Mouse (Mus musculus) MEL (cell line): ENCODE measurements around the gene Efna3. TPM values are rescaled to one million over a fixed set of nuclear protein-coding genes. Genes with fewer than 3 reads are reported as not detected.

Source experiments
- DNase-seq: peaks from one replicate; pipeline ENCODE4 v3.0.0; 2011; ENCODE audit warnings: low read depth, low spot score
- H3K27ac ChIP-seq: 2 replicates; pipeline ENCODE4 v1.5.1; 2012; ENCODE audit warnings: low read depth, mild to moderate bottlenecking, control low read depth, low read length, moderate library complexity; ENCODE audit not compliant: control insufficient read depth
- H3K27me3 ChIP-seq, 2 experiments: fragments of 150-350 bp in 1 of 2; sonication (generic) in 1 of 2; 2 replicates each; pipeline ENCODE4 v1.6.1; 2012; ENCODE audit warnings: low read length in 2 of 2, mild to moderate bottlenecking in 2 of 2, improper control_type of control experiment in 1 of 2, moderate library complexity in 1 of 2; ENCODE audit not compliant: insufficient read depth in 2 of 2, control insufficient read depth in 1 of 2
- H3K36me3 ChIP-seq, 2 experiments: 2 replicates each; pipeline ENCODE4 v1.6.1; 2012 to 2014; ENCODE audit warnings: low read length in 2 of 2, improper control_type of control experiment in 1 of 2, inconsistent platforms in 1 of 2, mild to moderate bottlenecking in 1 of 2; ENCODE audit not compliant: insufficient read depth in 2 of 2, control insufficient read depth in 1 of 2
- H3K4me1 ChIP-seq, 2 experiments: fragments of 150-350 bp in 1 of 2; sonication (generic) in 1 of 2; 2 replicates each; pipeline ENCODE4 v1.6.1; 2012; ENCODE audit warnings: low read length in 2 of 2, improper control_type of control experiment in 1 of 2, mild to moderate bottlenecking in 1 of 2; ENCODE audit not compliant: insufficient read depth in 2 of 2, control insufficient read depth in 1 of 2
- H3K4me3 ChIP-seq, 2 experiments: fragments of 150-350 bp in 1 of 2; sonication (generic) in 1 of 2; 2 replicates each; pipeline ENCODE4 v1.5.1; 2012; ENCODE audit warnings: low read depth in 2 of 2, low read length in 2 of 2, mild to moderate bottlenecking in 2 of 2, moderate library complexity in 2 of 2, control low read depth in 1 of 2, improper control_type of control experiment in 1 of 2; ENCODE audit not compliant: control insufficient read depth in 1 of 2, insufficient read depth in 1 of 2
- H3K79me2 ChIP-seq: 2 replicates; pipeline ENCODE4 v1.6.1; 2012; ENCODE audit warnings: mild to moderate bottlenecking, low read length, moderate library complexity; ENCODE audit not compliant: control insufficient read depth, poor library complexity, insufficient read depth
- H3K9ac ChIP-seq: 2 replicates; pipeline ENCODE4 v1.6.1; 2012; ENCODE audit warnings: low read depth, mild to moderate bottlenecking, control low read depth, low read length, moderate library complexity; ENCODE audit not compliant: control insufficient read depth, poor library complexity, severe bottlenecking
- H3K9me3 ChIP-seq: fragments of 150-350 bp; sonication (generic); replicated peaks from 2 replicates; pipeline ENCODE4 v1.6.1; 2012; ENCODE audit warnings: mild to moderate bottlenecking, low read length, improper control_type of control experiment, moderate library complexity; ENCODE audit not compliant: insufficient read depth
- BHLHE40 ChIP-seq: IDR thresholded peaks from 2 replicates; pipeline ENCODE4 v1.6.1; 2012; ENCODE audit warnings: low read depth, mild to moderate bottlenecking, inconsistent platforms, low read length, improper control_type of control experiment, borderline replicate concordance
- CHD1 ChIP-seq: IDR thresholded peaks from 2 replicates; pipeline ENCODE4 v1.6.1; 2012; ENCODE audit warnings: low read depth, mild to moderate bottlenecking, inconsistent platforms, low read length, improper control_type of control experiment
- CTCF ChIP-seq, 3 experiments: IDR thresholded peaks in 2 of 3; conservative IDR thresholded peaks in 1 of 3; 2 replicates each; pipeline ENCODE4 v1.5.1; 2011 to 2012; ENCODE audit warnings: low read length in 3 of 3, low read depth in 2 of 3, mild to moderate bottlenecking in 2 of 3, improper control_type of control experiment in 1 of 3, inconsistent platforms in 1 of 3, mixed read lengths in 1 of 3, moderate library complexity in 1 of 3; ENCODE audit not compliant: control insufficient read depth in 1 of 3, insufficient read depth in 1 of 3, poor library complexity in 1 of 3, severe bottlenecking in 1 of 3
- E2F4 ChIP-seq: IDR thresholded peaks from 2 replicates; pipeline ENCODE4 v1.6.1; 2011; ENCODE audit warnings: low read depth, low read length, improper control_type of control experiment, borderline replicate concordance
- ELF1 ChIP-seq: IDR thresholded peaks from 2 replicates; pipeline ENCODE4 v1.6.1; 2014; ENCODE audit warnings: low read depth, mild to moderate bottlenecking, inconsistent platforms, low read length, improper control_type of control experiment, moderate library complexity
- GABPA ChIP-seq: IDR thresholded peaks from 2 replicates; pipeline ENCODE4 v1.6.1; 2012; ENCODE audit warnings: low read depth, mild to moderate bottlenecking, inconsistent platforms, low read length, improper control_type of control experiment, moderate library complexity
- HCFC1 ChIP-seq: IDR thresholded peaks from 2 replicates; pipeline ENCODE4 v1.6.1; 2012; ENCODE audit warnings: low read depth, mild to moderate bottlenecking, inconsistent platforms, low read length, improper control_type of control experiment, moderate library complexity
- KAT2A ChIP-seq: conservative IDR thresholded peaks from 2 replicates; pipeline ENCODE4 v1.6.1; 2012; ENCODE audit warnings: low read depth, low read length, improper control_type of control experiment, inconsistent platforms
- MAFK ChIP-seq: IDR thresholded peaks from 2 replicates; pipeline ENCODE4 v1.6.1; 2011; ENCODE audit warnings: low read depth, mild to moderate bottlenecking, low read length, improper control_type of control experiment, borderline replicate concordance
- MEF2A ChIP-seq: IDR thresholded peaks from 2 replicates; pipeline ENCODE4 v1.6.1; 2014; ENCODE audit warnings: low read depth, mild to moderate bottlenecking, inconsistent platforms, low read length, improper control_type of control experiment; ENCODE audit not compliant: poor library complexity, insufficient replicate concordance, severe bottlenecking; ENCODE audit errors: extremely low read depth
- MXI1 ChIP-seq: IDR thresholded peaks from 2 replicates; pipeline ENCODE4 v1.6.1; 2011; ENCODE audit warnings: mild to moderate bottlenecking, low read depth, low read length, improper control_type of control experiment
- MYB ChIP-seq: IDR thresholded peaks from 2 replicates; pipeline ENCODE4 v1.6.1; 2011; ENCODE audit warnings: mild to moderate bottlenecking, low read depth, low read length, improper control_type of control experiment
- NELFE ChIP-seq: IDR thresholded peaks from 2 replicates; pipeline ENCODE4 v1.6.1; 2011; ENCODE audit warnings: low read depth, low read length, improper control_type of control experiment
- POLR2AphosphoS5 ChIP-seq: IDR thresholded peaks from 2 replicates; pipeline ENCODE4 v1.6.1; 2012; ENCODE audit warnings: low read depth, borderline replicate concordance, mild to moderate bottlenecking, inconsistent platforms, low read length, moderate library complexity, mixed read lengths
- SIN3A ChIP-seq: IDR thresholded peaks from 2 replicates; pipeline ENCODE4 v1.6.1; 2012; ENCODE audit warnings: low read length, improper control_type of control experiment, inconsistent platforms
- SMC3 ChIP-seq: IDR thresholded peaks from 2 replicates; pipeline ENCODE4 v1.6.1; 2011; ENCODE audit warnings: low read depth, low read length, improper control_type of control experiment
- TBP ChIP-seq: IDR thresholded peaks from 2 replicates; pipeline ENCODE4 v1.8.0; 2011; ENCODE audit warnings: low read depth, low read length, improper control_type of control experiment
- UBTF ChIP-seq: IDR thresholded peaks from 2 replicates; pipeline ENCODE4 v1.6.1; 2012; ENCODE audit warnings: low read depth, mild to moderate bottlenecking, inconsistent platforms, low read length, improper control_type of control experiment, moderate library complexity, borderline replicate concordance; ENCODE audit not compliant: insufficient read depth
- USF2 ChIP-seq, 2 experiments: IDR thresholded peaks; 2 replicates each; pipeline ENCODE4 v1.6.1; 2011 to 2012; ENCODE audit warnings: improper control_type of control experiment in 2 of 2, low read length in 2 of 2, borderline replicate concordance in 1 of 2, inconsistent platforms in 1 of 2, low read depth in 1 of 2, mild to moderate bottlenecking in 1 of 2; ENCODE audit not compliant: insufficient read depth in 1 of 2
- ZKSCAN1 ChIP-seq: IDR thresholded peaks from 2 replicates; pipeline ENCODE4 v1.6.1; 2012; ENCODE audit warnings: low read depth, mild to moderate bottlenecking, inconsistent platforms, low read length, improper control_type of control experiment, moderate library complexity
- ZMIZ1 ChIP-seq: IDR thresholded peaks from 2 replicates; pipeline ENCODE4 v1.6.1; 2012; ENCODE audit warnings: low read depth, mild to moderate bottlenecking, inconsistent platforms, low read length, improper control_type of control experiment, moderate library complexity
- polyA plus RNA-seq, 2 experiments: library from polyadenylated mRNA; stranded (reverse) in 1 of 2; unstranded in 1 of 2; fragments of >175 nt in 1 of 2; fragments of >200 nt in 1 of 2; gene quantifications; 2 replicates each; pipeline versions ENCODE4 v1.2.1 to v1.2.4; 2012; ENCODE audit warnings: low replicate concordance in 2 of 2, low read depth in 1 of 2; ENCODE audit not compliant: insufficient read length in 2 of 2, insufficient read depth in 1 of 2, missing spikeins in 1 of 2
- total RNA-seq: library from RNA; depleted of rRNA; stranded (reverse); fragments of 300-350 nt; gene quantifications from 2 replicates; pipeline ENCODE4 v1.2.3, GENCODE M21; 2012

Efna3 gene
- total and polyA plus RNA-seq, 3 experiments, result 0.54 to 1.2 TPM; not detected in 1

- Histone ChIP-seq H3K36me3 (peaks cover 0 to 5% of the 10 kb centered on the region in 2 experiments; a peak in 2 of 4 replicates), H3K4me3 (peak overlapping the region; percentile 33 to 41; a peak in 3 of 4 replicates)
Observed at GRCm38 (mm10) chr3:89300071-89300470, 22.7 kb downstream of the Efna3 start.

GRCm38 (mm10) chr3:89299499-89299898 lies 23.3 kb downstream of the Efna3 start:
- no peaks in the 10 kb centered on the region for H3K79me2 ChIP-seq
- no peaks in the 10 kb centered on the region for H3K9me3 ChIP-seq
- no peaks in the 10 kb centered on the region; a peak in 2 of 4 replicates for H3K27me3 ChIP-seq
- H3K27ac ChIP-seq, result no peak overlapping the region
- peak; percentile 71 for DNase-seq
- H3K9ac ChIP-seq, result peak overlapping the region; percentile 37
- peaks cover 0 to 5% of the 10 kb centered on the region in 2 experiments; a peak in 2 of 4 replicates for H3K36me3 ChIP-seq
- TF ChIP-seq HCFC1 (0 out of 2 replicates have a peak, but pooled peaks have one; percentile 23), TBP (0 out of 2 replicates have a peak, but pooled peaks have one; percentile 29), MYB (no peak), SIN3A (no peak; the same call in 1 of the 2 replicates), BHLHE40 (no peak), CTCF (IDR thresholded peaks at IDR 0.05 in 2 of 3, conservative IDR thresholded peaks at IDR 0.05 in 1 of 3; ENCODE audit: control insufficient read depth in 1 of 3, insufficient read depth in 1 of 3, low read depth in 2 of 3, low read length in 3 of 3, poor library complexity in 1 of 3, severe bottlenecking in 1 of 3) (peak in 2 of 3 experiments; percentile 8 to 16; a peak in 1 of 6 replicates), UBTF (0 out of 2 replicates have a peak, but pooled peaks have one; percentile 34)
- H3K4me3 ChIP-seq, result peak overlapping the region; percentile 33 to 41
- peaks cover 3 to 12% of the 10 kb centered on the region in 2 experiments; a peak in 3 of 4 replicates for H3K4me1 ChIP-seq

More at GRCm38 (mm10) chr3:89300071-89300470, 22.7 kb downstream of the Efna3 start:
- Histone ChIP-seq H3K27me3 (peaks cover 0 to 3% of the 10 kb centered on the region in 2 experiments; a peak in 2 of 4 replicates), H3K79me2 (no peaks in the 10 kb centered on the region), H3K9me3 (no peaks in the 10 kb centered on the region), H3K9ac (no peak overlapping the region; the same call in 1 of the 2 replicates), H3K27ac (no peak overlapping the region), H3K4me1 (peaks cover 3 to 12% of the 10 kb centered on the region in 2 experiments; a peak in 3 of 4 replicates)
- DNase-seq, result no peak
- TF ChIP-seq UBTF, result no peak
- no peak for TF ChIP-seq E2F4
- no peak for TF ChIP-seq GABPA
- TF ChIP-seq USF2 (IDR thresholded peaks at IDR 0.05; ENCODE audit: borderline replicate concordance in 1 of 2, insufficient read depth in 1 of 2, low read depth in 1 of 2, low read length in 2 of 2), result no peak
- TF ChIP-seq POLR2AphosphoS5, result no peak
- TF ChIP-seq ELF1, result no peak
- no peak for TF ChIP-seq KAT2A
- no peak for TF ChIP-seq MEF2A
- TF ChIP-seq MAFK, result no peak
- TF ChIP-seq MXI1, result no peak
- no peak for TF ChIP-seq ZMIZ1
- TF ChIP-seq SIN3A, result no peak
- TF ChIP-seq CHD1, result no peak
- TF ChIP-seq BHLHE40, result no peak
- no peak for TF ChIP-seq SMC3
- TF ChIP-seq ZKSCAN1, result no peak
- TF ChIP-seq NELFE, result no peak
